Mouse (Mus musculus) limb, embryonic 13.5 days (tissue): ENCODE measurements around the gene Gpr157. TPM values are rescaled to one million over a fixed set of nuclear protein-coding genes. Genes with fewer than 3 reads are reported as not detected.

Experiments
- ATAC-seq: fragments of 200-750 bp; cut with Nextera tagmentation; 2 replicates; pipeline ENCODE4 v1.8.0; 2017; ENCODE audit warnings: low read depth, moderate number of reproducible peaks, moderate TSS enrichment; ENCODE audit not compliant: low FRiP score
- H3K27ac ChIP-seq: fragments of 300-500 bp; sonication (generic); 2 replicates; pipeline ENCODE4 v1.5.1; 2015; ENCODE audit warnings: inconsistent platforms, mild to moderate bottlenecking, moderate library complexity
- H3K27me3 ChIP-seq: fragments of 300-500 bp; sonication (generic); 2 replicates; pipeline ENCODE4 v1.6.1; 2015; ENCODE audit warnings: mild to moderate bottlenecking, inconsistent platforms
- H3K36me3 ChIP-seq: fragments of 300-500 bp; sonication (generic); 2 replicates; pipeline ENCODE4 v1.6.1; 2015; ENCODE audit warnings: inconsistent platforms, mild to moderate bottlenecking, moderate library complexity
- H3K4me1 ChIP-seq: fragments of 300-500 bp; sonication (generic); 2 replicates; pipeline ENCODE4 v1.6.1; 2015; ENCODE audit warnings: inconsistent platforms
- H3K4me2 ChIP-seq: fragments of 300-500 bp; sonication (generic); replicated peaks from 2 replicates; pipeline ENCODE4 v1.6.1; 2015; ENCODE audit warnings: inconsistent platforms, mild to moderate bottlenecking, moderate library complexity
- H3K4me3 ChIP-seq: fragments of 300-500 bp; sonication (generic); 2 replicates; pipeline ENCODE4 v1.5.1; 2015; ENCODE audit warnings: moderate library complexity, mild to moderate bottlenecking, inconsistent platforms
- H3K9ac ChIP-seq: fragments of 300-500 bp; sonication (generic); 2 replicates; pipeline ENCODE4 v1.6.1; 2015; ENCODE audit warnings: mild to moderate bottlenecking, inconsistent platforms
- H3K9me3 ChIP-seq: fragments of 300-500 bp; sonication (generic); 2 replicates; pipeline ENCODE4 v1.6.1; 2016; ENCODE audit warnings: inconsistent platforms
- WGBS: fragments of 180-500 bp; shearing (Covaris S2); methylation state at CpG from one replicate; pipeline ENCODE4 v1.1.7; 2015; 5-methylcytosine and 5-hydroxymethylcytosine counted together
- microRNA counts: library from miRNA; unstranded; fragments of <30 nt; microRNA quantifications from one replicate; lab custom pipeline; 2016
- microRNA-seq: library from miRNA; unstranded; fragments of <30 nt; microRNA quantifications from one replicate; pipeline ENCODE4, GENCODE M21; 2016
- polyA plus RNA-seq: library from polyadenylated mRNA; unstranded; fragments of >200 nt; fragmentation: Nextera tagmentation; extraction: Ambion mirVana; gene quantifications from 2 replicates; pipeline ENCODE4 v1.2.1, GENCODE M21; 2015

The Gpr157 gene
- polyA plus RNA-seq, 1 experiment from 2014 or later = 1.2 TPM

DNA sequence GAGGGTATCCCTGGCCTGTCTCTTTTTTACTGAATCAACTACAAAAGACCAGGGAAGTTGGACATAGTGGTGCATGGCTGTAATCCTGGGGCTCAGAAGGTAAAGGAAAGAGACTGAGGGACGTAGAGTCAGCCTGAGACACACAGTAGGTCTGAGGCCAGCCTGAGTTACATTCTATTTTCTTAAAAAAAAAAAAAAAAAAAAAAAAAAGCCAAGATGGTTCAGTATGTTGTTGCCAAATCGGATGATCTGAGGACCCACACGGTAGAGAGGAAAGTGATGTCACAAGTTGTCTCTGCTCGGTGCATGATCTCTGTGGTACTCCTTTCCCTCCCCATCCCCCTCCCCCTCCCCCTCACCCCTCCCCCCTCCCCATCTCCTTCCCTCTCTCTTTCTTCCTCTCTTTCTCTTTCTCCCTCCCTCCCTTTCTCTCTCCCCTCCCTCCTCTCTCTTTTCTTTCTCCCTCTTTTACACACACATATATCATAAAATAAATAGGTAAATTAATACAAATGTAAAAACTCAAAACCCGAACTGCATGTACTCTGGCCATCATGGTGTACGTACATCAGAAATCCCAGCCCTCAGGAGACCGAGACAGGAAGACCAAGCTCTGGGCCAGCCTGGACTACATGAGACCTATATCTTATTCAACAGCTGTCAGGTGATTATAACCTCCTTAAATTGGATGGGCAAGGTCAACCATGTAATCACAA, 50.4 kb downstream of the Gpr157 start:
- ATAC-seq = no peak
- H3K9ac ChIP-seq = no peak overlapping the region
- no peaks in the 10 kb centered on the region for H3K9me3 ChIP-seq
- H3K4me3 ChIP-seq = no peak overlapping the region
- WGBS = 82% methylated on average over 7 of the region's 7 CpGs
- H3K27me3 ChIP-seq = no peaks in the 10 kb centered on the region
- H3K36me3 ChIP-seq = no peaks in the 10 kb centered on the region
- H3K4me1 ChIP-seq = peaks cover 16% of the 10 kb centered on the region
- H3K4me2 ChIP-seq = peak overlapping the region; percentile 57; the same call in 1 of the 2 replicates
- H3K27ac ChIP-seq = no peak overlapping the region

DNA sequence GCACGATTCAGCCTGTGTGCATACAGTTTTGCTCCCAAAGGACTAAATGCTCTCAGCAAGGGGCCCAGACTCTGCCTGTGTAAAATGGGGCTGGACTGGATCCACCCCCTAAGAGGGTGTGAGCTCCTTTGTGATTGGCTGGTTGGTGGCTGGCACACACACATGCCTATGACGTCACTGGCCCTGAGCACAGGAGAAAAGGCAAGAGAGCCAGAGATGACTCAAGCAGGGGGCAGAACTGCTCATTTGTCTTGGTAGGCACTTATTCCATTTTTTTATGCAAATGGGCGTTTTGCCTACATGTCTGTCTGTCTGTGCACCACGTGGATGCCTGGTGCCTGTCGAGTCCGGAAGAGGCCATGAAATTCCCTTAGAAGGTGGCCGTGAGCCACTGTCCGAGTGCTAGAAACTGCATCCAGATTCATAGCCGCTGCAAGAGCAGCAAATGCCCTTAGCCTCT, 50.9 kb downstream of the Gpr157 start:
- Histone ChIP-seq H3K27me3 (no peaks in the 10 kb centered on the region), H3K9ac (peak overlapping the region; percentile 55; the same call in 1 of the 2 replicates), H3K36me3 (no peaks in the 10 kb centered on the region), H3K9me3 (no peaks in the 10 kb centered on the region), H3K27ac (no peak overlapping the region), H3K4me1 (peaks cover 11% of the 10 kb centered on the region), H3K4me2 (peak overlapping the region; percentile 57), H3K4me3 (peak overlapping the region; percentile 28)
- WGBS = 19% methylated on average over 9 of the region's 9 CpGs
- peak; percentile 52; the same call in 1 of the 2 replicates for ATAC-seq

DNA sequence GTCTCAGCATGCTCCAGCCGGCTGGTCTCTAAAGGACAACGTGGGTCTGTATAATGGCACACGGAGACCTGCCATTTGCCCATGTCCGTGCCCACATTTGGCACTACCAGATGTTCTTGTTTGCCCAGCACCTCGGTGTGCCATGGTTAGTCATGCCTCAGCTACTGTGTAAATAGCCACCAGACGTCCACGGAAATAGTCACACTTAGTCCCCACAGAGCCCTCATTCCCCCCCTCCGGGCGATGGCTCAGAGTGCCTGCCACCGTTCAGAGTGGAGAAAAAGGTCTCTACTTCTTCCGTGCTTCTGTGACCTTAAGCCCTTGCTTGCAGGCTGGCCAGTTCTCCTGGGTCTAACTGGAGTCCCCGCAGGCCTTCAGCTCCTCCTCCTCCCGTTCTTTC, 51.9 kb downstream of the Gpr157 start:
- no peak for ATAC-seq
- Histone ChIP-seq H3K27ac (no peak overlapping the region), H3K9ac (no peak overlapping the region), H3K4me1 (peaks cover 10% of the 10 kb centered on the region), H3K27me3 (no peaks in the 10 kb centered on the region), H3K9me3 (no peaks in the 10 kb centered on the region), H3K4me3 (no peak overlapping the region), H3K36me3 (no peaks in the 10 kb centered on the region), H3K4me2 (no peak overlapping the region)
- WGBS = 70% methylated on average over 13 of the region's 13 CpGs

DNA sequence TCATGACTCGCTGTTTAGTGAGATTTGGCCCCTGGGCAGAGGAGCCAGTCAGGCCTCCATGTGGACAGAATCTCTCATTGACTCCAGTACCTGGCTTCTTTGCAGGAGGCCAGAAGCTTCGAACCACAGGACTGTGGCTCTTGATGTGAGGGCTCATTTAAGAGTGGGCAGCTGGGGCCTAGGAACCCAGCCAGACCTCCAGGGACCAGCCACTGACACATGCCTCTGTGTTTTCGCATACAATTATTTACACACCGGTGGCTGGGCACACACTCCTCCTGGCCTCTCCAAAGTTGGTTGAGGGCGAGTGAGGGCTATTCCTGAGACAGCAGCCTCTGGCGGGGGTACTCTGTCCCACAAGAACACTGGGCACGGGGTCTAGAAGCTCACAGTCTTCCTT, 53.2 kb downstream of the Gpr157 start:
- H3K27me3 ChIP-seq = no peaks in the 10 kb centered on the region
- H3K4me2 ChIP-seq = no peak overlapping the region
- H3K9ac ChIP-seq = no peak overlapping the region
- no peak overlapping the region for H3K4me3 ChIP-seq
- no peak overlapping the region for H3K27ac ChIP-seq
- no peaks in the 10 kb centered on the region for H3K9me3 ChIP-seq
- peaks cover 10% of the 10 kb centered on the region for H3K4me1 ChIP-seq
- no peak for ATAC-seq
- no peaks in the 10 kb centered on the region for H3K36me3 ChIP-seq
- WGBS = 77% methylated on average over 7 of the region's 7 CpGs

DNA sequence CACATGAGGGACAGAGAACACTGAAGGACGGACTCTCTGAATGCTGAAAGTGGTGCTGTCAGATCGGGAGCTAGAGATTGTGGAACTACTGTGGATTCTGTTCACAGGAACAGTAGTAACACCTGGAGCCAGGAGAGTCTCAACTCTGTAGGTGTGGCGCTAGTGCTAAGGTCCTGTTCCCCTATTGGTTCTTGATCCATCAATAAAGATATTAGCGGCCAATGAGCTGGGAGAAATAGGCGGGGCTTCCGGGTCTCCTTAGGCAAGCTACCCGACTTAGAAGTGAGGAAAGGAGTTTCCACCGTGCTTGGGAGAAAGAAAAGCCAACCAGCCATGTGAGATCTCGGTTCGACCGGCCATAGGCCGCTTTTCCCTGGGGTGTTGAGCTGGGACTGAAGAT, 57.1 kb downstream of the Gpr157 start:
- Histone ChIP-seq H3K4me3 (no peak overlapping the region), H3K4me1 (no peaks in the 10 kb centered on the region), H3K27me3 (no peaks in the 10 kb centered on the region), H3K9ac (no peak overlapping the region), H3K9me3 (no peaks in the 10 kb centered on the region), H3K27ac (no peak overlapping the region), H3K36me3 (no peaks in the 10 kb centered on the region), H3K4me2 (no peak overlapping the region)
- no peak for ATAC-seq
- 20% methylated on average over 12 of the region's 12 CpGs for WGBS

DNA sequence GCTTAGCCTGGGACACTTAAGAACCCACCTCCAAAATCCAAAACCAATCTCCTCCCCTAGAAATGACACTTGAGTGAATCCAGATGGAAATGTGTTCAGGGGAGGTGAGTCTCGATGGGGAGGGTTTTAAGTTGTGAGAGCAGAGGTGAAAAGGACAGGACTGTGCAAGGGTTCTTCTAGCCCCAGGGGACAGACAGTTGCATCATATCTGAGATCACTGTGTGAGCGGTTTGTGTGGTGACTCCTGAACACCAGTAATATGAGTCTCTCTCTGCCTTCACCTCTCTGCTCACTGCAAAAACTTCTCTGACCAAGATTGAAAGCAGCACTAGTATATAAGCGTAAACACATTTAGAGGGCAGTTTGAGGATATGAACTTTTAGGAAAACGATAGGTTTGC, 59.1 kb downstream of the Gpr157 start:
- 63% methylated on average over 4 of the region's 4 CpGs for WGBS
- no peak overlapping the region for H3K9ac ChIP-seq
- no peak overlapping the region for H3K4me3 ChIP-seq
- H3K27me3 ChIP-seq = no peaks in the 10 kb centered on the region
- no peaks in the 10 kb centered on the region for H3K4me1 ChIP-seq
- no peak overlapping the region for H3K27ac ChIP-seq
- no peaks in the 10 kb centered on the region for H3K36me3 ChIP-seq
- no peak for ATAC-seq
- no peak overlapping the region for H3K4me2 ChIP-seq
- H3K9me3 ChIP-seq = no peaks in the 10 kb centered on the region

DNA sequence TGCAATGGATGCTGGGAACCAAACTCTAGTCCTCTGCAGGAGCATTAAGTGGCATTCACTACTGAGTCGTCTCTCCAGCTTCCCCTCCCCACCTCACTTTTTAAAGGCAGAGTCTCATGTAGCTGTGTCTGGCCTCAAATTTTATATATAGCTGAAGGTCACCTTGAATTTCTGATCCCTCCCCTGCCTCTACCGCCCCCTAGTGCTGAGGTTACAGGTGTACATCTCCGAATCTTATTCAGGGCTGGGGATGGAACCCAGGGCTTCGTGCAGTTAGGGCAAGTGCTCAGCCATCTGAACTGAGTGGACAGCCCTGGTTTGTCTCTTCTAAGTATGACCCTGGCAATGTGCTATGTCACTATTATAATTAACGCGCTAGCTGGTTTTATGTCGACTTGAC, 63.9 kb downstream of the Gpr157 start:
- Histone ChIP-seq H3K36me3 (no peaks in the 10 kb centered on the region), H3K4me3 (no peak overlapping the region), H3K9me3 (no peaks in the 10 kb centered on the region), H3K4me1 (no peaks in the 10 kb centered on the region), H3K27me3 (no peaks in the 10 kb centered on the region), H3K27ac (no peak overlapping the region), H3K9ac (no peak overlapping the region), H3K4me2 (no peak overlapping the region)
- 78% methylated on average over 7 of the region's 7 CpGs for WGBS
- no peak for ATAC-seq

DNA sequence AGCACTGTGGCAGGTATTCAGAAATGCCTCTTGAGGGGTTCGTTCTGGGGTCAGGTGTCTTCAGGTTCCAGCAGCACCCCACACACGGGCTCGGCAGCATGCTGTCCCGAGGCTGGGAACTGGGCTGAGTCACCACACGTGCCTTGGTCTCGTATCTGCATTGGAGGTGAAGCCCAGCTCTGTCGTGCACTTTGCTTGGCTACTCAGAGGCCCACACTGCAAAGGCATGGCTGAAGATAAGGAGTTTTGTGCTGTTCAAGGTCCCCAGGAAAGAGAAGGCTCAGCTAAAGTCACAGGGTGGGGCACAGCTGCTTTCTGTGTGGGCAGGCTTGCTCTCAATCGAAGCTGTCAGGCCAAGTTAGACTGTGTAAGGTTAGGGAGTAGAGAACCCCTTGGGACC, 65.3 kb downstream of the Gpr157 start:
- no peak overlapping the region for H3K4me2 ChIP-seq
- H3K4me3 ChIP-seq = no peak overlapping the region
- no peaks in the 10 kb centered on the region for H3K36me3 ChIP-seq
- 85% methylated on average over 8 of the region's 8 CpGs for WGBS
- no peaks in the 10 kb centered on the region for H3K27me3 ChIP-seq
- no peak for ATAC-seq
- no peaks in the 10 kb centered on the region for H3K9me3 ChIP-seq
- no peak overlapping the region for H3K9ac ChIP-seq
- H3K27ac ChIP-seq = no peak overlapping the region
- H3K4me1 ChIP-seq = no peaks in the 10 kb centered on the region

DNA sequence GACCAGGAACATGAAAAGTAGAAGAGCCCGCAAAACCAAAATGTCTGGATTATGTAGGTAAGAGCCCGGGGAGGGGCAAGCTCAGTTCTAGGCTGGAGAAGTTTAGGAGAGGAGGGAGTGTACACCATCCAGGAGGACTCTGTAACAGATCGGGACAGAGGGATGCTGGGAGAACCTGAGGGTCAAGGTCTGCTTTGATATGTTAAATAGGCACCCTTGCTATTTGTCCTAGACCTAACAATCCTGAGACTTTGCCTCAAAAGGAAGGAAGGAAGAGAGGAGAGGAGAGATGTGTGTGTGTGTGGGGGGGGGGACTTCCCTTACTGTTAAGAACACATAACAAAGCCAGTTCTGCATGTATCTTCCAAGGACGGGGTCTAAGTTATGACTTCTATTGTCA, 68.1 kb downstream of the Gpr157 start:
- 90% methylated on average over 4 of the region's 4 CpGs for WGBS
- H3K4me2 ChIP-seq = no peak overlapping the region
- no peak overlapping the region for H3K27ac ChIP-seq
- no peaks in the 10 kb centered on the region for H3K9me3 ChIP-seq
- H3K36me3 ChIP-seq = no peaks in the 10 kb centered on the region
- H3K9ac ChIP-seq = no peak overlapping the region
- no peaks in the 10 kb centered on the region for H3K4me1 ChIP-seq
- H3K4me3 ChIP-seq = no peak overlapping the region
- H3K27me3 ChIP-seq = no peaks in the 10 kb centered on the region
- no peak for ATAC-seq

MicroRNA genes within 50 kb of the gene (microRNA counts, 519-probe panel; counts per million panel counts)
- 2,132 counts per million, percentile 29 among the panel's probes with 10 or more counts for microRNA mmu-miR-34a (lab: Ali Mortazavi, UCI)

Small RNA genes lying within 50 kb of the gene (microRNA-seq; reads per million reads assigned to microRNA genes)
- 169 reads per million, percentile 59 among the genes with 10 or more reads in this experiment for gene Mir34a

Other genes with a start within 250 kb of the Gpr157 start
- gene Spsb1, start 132.3 kb upstream of the Gpr157 start, polyA plus RNA-seq = 18.1 and 22.3 TPM in 2 replicates
- gene H6pd, start 78.3 kb upstream of the Gpr157 start, polyA plus RNA-seq = 11.1 and 11.2 TPM in 2 replicates
- gene Slc2a5, start 31.9 kb downstream of the Gpr157 start, polyA plus RNA-seq = 2.2 TPM in 2 replicates
- gene Slc2a7, start 61.6 kb downstream of the Gpr157 start, polyA plus RNA-seq = not detected in 2 replicates
- gene Car6, start 114.0 kb downstream of the Gpr157 start, polyA plus RNA-seq = 0.50 and 0.55 TPM in 2 replicates
- 1,739 and 1,773 TPM in 2 replicates for gene Eno1, start 149.4 kb downstream of the Gpr157 start, polyA plus RNA-seq
- gene Rere, start 194.3 kb downstream of the Gpr157 start, polyA plus RNA-seq = 24.1 and 24.2 TPM in 2 replicates